Mouse (Mus musculus) thymus, postnatal 10 days (tissue): ENCODE results near the gene Dnase2b.

ENCODE experiments used
- DNase-seq, 2 experiments: peaks; one replicate each; pipeline ENCODE4 v3.0.0; 2021; ENCODE audit warnings: low spot score in 2 of 2

The Dnase2b gene

DNA sequence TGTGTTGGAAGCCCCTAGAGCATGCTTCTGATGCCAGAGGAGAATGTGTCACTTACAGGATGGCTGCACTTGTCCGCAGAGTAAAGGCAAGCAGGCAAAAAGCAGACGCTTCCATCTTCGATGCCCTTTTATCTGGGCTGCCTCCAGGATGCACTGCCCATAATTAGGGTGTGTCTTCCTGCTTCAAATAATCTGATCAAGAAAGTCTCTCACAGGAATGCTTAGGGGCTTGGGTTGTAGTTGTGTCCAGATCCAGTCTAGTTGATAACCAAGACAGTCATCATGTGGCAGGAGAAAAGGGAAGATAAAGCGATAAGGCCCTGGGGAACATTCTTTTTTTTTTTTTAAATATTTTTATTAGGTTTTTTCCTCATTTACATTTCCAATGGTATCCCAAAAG is at the start of gene Dnase2b:
TSS of gene Dnase2b (minus strand) at position 101 of the 400 bp plus-strand sequence.
- DNase-seq, result no peak

DNA sequence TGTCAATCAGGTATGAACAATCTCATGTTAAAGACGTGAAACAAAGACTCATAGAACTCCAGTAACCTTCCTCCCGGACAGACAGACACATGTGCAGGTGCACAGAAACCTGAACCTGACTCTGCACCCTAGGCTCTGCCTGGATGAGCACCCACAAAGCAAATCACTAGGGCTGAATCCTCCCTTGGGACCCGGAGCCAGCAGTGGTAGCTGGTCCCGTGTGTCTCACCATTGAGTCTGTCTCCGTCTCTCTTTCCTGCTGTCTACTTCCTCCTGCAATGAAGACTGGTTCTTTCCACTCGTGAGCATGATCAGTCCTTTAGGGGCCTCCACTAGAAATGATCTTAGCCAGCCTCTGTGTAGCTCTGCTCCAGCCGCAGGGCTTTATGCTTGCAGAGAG is 46.5 kb upstream of the Dnase2b start:
- no peak for DNase-seq

DNA sequence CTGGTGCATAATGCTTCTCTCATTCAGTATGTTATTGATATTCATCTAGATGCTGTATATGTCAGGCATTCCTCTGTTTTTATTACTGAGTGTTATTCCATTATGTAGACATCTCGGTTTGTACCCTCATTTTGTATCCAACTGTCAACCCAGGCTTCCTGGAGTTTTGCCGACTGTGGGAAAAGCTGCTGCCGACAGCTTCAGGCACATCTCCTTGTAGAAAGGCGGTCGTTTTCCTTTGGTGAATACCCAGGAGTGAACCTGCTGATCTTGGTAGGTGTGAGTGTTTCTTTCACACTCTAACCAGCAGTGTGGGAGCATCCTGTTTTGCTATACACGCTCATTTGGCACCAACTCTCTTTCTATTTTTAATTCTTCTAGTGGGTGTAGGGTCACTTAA is 45.6 kb upstream of the Dnase2b start:
- DNase-seq, result no peak

DNA sequence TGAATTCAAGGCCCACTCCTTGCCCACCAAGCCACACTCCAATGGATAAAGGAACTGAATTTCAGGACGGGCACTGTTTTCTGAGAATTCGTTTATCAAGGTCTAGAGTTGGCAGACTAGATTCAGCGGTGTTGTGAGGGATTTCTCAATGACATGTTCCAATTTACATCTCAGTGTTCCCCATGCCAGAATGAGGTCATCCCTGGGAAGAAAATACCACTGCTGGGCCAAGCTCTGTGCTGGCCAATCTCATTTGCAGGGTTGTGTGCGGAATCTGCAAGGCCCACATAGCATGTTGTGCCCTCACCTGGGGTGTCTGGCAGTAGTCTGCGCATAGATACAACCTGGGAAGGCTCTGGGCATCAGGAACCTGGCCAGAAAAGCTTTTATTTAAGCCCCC is 43.9 kb upstream of the Dnase2b start:
- no peak for DNase-seq

DNA sequence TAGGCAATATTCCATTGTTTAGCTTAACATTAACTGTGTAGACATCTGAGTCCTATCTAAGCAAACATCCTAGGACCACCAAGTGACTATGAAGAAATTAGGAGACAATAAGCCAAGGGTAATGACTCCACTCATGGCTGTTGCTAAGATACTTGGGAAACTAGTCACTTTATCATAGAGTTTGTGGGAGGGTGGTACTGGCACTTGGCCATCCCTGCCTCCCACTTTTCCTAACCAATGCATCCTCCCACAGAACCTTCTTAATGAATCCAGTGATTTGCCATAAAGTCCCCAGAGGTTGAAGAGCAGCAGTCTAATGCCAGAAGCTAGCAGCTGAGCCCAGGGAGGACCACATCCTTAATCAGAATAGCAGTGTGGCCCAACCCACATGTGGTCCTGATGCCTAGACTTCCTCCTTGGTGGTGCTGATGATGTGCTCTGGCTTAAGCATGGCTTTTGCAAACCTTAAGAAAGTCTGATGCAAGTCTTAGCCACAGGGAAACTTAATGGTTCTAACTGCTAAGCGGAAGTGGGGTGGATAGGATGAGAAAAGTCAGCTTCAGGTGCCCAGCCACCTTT is 42.8 kb upstream of the Dnase2b start:
- DNase-seq, result no peak

DNA sequence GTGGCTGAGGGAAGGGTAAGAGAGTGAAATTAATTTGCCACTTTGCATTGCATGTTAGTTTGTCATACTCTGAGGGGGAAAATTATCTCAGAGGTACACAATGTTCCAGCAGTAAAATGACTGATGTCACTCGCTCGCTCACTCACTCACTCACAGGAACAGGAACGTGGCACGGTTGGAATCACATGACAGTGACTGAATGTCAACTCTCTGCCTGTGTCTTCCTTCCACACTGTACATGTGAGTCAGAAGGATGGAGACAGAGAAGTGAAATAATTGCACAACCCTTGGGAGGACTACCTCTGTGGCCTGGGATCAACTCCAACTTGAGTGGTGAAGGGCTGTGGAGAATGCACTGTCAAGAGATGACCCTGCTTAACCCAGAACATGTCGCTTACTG is 42.0 kb upstream of the Dnase2b start:
- no peak for DNase-seq

DNA sequence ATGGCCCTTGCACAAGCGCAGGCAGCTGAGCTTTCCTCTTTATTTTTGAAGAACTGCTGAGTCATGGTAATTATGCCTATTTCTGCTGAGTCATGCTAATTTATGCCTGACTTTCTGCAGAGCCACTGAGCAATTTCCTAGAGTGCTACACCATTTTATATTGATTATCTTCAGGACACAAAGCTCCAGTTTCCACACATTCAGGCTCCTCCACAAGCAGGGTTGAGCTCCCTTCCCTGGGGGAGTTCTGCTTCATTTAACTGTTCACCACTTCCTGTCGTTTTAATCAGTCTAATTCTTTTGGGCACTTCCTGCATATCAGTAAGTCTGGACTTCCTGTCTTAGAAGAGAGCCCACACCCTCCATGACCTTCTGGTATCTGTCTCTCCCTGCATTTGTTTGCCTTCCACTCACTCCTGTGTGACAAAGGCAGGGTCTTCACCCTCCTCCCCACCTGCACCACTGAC is 39.7 kb upstream of the Dnase2b start:
- DNase-seq, result no peak

DNA sequence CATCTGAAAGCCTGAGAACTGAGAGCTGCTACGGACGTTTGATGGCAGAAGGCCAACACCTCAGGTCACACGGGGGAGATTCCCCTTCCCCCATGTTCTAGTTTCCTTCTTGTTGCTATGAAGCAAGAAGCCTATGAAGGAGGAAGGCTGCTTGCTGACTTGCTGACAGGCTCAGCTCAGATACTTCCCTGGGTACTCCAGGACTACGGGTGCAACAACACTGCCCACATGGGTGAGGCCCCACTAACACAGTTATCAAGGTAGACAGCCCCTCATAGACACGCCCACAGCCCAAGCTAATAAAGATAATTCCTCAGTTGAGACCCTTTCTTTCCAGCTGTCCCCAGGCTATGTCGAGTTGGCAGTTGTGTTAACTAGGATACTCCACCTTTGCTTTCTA is 38.3 kb upstream of the Dnase2b start:
- DNase-seq, result no peak

DNA sequence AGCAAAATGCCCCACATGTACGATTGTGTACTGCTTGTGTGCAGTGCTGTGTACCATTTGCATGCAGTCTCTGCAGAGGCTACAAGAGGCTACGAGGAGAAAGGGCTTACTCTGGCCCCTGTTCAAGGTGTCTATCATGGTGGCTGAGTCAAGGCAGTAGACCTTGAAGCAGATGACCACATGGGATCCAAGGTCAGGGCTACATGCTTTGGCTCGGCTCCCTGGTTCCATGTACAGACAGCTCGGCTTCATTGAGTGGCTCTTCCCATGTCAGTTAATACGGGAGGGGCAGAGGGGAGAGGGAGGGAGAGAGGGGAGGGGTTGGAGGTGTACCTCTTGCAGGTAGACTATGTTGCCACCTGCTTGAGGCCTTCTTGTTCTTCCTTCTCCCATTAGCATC is 37.0 kb upstream of the Dnase2b start:
- no peak for DNase-seq

DNA sequence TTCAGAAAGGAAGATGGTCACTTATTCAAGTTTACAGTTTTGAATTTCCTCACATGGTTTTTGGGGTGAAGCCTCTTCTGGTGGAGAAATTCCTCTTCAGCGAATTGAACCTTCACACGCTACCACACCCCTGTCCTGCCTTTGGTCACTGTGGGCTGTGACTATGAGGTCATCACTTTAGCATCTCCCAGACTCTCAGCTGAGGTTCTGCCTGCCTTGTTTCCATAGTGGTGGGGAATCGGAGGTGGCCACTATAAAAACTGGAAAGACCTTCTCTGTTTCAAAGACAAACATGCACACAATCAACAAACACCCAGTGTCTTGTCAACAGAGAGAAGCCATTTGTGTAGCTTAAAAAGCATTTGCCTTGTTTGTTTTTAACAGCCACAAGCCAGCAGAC is 35.8 kb upstream of the Dnase2b start, which contains the start of gene 4930503B20Rik:
TSS of gene 4930503B20Rik (minus strand) at position 101 of the 400 bp plus-strand sequence.
- no peak for DNase-seq

DNA sequence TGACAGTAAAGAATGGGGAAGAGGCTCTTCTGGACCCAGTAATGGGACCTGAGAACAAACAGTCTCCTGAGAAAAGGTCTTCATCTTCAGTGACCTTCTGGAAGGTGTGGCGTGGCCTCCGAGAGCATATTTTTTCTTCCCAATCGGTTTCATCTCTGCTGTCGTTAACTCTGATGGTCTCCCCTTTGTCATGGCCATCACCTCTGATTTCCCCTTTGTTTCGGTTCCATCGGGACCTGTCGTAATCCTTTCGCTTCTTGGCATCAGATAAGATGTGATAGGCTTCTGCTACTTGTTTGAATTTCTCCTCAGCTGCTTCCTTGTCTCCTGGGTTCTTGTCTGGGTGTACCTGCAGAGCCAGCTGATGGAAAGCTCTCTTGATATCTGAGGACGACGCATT is 35.3 kb upstream of the Dnase2b start:
- DNase-seq, result no peak

DNA sequence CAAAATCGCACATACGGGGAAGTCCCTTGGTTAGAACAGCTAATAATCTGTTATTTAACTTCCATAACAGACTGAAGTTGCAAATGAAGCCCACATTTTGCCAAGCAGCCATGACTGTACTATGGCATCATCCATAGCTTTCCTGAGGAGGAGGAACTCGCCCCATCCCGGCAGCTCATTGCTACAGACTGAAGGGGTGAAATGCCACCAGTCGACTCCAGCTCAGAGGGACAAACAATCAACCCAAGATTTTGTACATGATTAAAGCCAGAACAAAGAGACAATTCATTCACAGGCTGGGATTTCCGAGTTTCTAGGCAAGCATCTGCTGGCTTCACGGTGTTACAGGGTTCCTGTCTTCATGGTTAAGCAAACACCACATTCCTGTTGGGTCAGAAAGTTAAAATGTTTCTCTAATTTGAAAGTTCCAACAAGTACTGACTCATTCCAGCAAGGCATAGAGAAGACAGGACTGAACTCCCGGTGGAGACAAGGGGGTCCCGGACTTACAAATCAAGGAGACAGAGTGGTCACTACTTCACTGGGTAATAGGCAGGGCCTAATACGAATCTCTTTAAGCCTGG is 34.0 kb upstream of the Dnase2b start:
- no peak for DNase-seq

DNA sequence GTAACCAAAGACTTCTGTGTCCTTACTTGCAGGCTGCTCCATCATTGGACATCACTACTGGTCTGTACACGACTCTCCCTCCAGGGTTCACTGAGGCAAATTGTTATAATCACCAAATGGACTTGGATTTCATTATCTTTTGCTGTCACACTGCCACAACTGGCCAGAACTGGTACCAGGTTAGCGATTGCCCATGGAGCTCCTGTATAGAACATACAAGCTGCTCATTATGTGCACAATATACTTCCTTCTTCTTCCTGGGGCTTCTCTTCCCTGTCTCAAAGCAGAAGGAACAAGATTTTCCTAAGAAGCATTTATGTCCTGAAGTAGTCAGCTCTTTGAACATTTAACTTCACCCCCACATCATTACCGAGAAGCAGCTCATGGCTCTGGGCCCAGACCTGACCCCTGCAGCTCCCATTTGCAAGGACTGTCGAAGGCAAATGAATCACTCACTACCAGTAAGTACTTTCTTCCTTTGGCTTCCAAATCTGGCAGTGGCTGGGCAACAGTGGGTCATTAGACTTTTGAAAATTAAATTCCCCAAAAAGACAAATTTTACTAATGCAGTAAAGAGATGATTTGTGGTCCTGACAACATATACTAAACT is 26.5 kb upstream of the Dnase2b start:
- DNase-seq, result no peak

DNA sequence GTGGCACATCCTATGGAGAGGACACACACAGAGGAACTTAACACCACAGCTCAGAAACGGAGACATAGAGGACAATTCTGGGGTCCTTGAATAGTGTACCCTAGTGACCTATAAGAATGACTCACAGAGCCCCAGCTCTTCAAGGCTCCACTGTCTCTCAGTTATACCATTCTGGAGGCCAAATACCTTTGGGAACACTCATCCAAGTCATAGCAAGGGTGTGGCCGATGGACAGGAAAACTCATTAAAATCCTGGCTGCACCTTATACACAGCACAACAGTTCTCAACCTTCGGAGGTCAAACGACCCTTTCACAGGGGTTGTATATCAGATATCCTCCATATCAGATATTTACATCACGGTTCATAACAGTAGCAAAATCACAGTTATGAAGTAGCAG is 17.1 kb upstream of the Dnase2b start:
- DNase-seq, result no peak

DNA sequence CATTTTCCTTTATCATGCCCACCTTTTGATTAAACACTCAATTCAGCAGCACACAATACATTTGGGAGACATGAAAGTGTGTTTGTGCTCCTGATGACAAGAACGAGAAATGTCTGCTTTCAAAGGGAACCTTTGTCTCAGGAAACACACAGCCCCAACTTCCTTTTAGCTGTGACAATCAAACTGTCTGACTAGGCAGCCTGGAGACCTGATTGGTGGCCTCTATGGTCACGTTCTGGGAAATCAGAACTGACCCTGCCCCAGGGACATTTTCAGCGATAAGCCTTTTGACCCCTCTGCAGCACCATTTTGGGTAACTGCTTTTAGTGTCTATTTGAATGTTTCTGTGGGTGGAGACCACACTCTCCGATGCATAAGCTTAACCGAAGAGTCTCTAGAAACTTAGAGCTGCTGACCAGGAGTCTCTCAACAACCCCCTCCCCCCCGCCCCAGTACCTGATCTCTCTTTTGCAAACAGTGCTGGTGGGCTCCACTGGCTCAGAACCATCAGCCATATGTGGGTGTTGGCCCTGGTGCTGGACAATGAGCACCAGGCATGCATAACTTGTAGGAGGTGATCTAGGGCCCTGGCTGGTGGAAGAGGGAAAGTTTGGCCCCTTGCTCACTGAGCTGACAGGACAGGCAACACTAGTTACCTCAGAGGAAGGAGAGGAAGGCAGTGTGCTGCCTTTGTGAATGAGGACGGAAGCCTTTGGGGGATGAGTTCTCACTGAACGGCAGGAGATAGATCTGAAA is 13.0 kb upstream of the Dnase2b start:
- no peak for DNase-seq

DNA sequence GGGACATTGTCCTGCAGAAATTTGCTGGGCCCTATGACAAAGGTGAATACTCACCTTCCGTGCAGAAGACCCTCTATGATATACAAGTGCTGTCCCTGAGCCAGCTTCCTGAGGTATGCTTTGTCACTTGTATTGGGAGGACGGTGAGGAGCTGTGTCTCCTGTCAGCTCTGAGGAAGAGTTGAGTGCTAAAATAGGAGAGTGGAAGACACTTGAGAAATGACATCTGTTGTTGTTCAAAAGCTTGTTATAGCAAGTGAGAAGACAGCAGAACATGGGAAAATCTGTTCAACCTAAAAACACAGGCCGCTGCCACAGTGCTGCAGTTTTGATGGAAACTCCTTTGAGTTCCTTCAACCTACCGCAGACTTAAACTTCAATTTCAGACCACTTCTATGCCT is 10.4 kb upstream of the Dnase2b start:
- no peak for DNase-seq

DNA sequence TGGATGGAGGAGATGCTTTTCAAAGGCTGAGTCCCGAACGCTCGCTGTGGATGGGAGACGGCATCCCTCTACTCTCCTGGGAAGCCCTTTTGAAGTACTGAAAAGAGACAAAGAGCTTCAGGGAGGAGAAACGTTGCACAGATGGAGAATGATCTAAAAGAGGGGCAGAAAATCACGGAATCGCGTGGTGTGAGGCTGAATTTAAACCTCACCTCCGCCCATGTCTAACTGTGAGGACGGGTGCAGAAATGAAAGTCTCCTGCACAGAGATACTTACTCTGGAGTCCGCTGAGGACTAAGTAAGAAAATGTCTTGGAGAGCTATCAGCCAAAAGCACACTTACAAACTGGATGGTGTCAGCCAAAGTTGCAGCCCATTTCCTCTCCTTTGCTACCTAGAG is 6.6 kb upstream of the Dnase2b start:
- no peak for DNase-seq

DNA sequence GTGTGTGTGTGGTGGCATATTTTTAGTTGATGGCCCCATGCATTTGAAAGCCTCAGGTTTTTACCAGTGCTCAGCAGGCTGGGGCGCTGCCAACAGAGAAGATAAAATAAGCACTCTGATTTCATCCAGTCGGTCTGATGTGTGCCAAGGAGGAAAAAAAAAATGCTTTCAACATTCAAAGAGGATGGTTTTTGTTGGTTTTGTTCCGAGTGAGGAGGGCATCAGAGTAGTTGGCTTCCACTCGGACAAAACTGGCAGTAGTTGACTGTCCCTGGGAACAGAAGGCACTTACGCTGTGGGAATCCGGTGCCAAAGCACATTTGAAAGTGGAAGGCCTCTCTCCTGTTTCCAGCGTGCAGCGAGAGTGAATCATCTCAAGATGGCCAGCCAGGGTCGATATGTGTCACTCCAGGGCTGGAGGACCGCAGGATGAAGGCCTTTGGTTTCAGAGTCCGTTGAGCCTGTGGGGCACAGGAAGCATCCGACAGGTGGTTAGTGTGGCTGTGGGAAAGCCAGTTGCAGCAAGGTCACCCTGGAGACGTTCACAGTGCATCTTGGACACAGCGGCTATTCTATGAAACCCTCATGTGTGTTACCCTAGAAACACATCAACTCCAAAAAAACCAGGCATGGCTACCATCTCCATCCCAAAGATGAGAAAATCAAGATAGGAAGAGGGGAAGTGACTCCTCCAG is 5.3 kb upstream of the Dnase2b start:
- no peak for DNase-seq

DNA sequence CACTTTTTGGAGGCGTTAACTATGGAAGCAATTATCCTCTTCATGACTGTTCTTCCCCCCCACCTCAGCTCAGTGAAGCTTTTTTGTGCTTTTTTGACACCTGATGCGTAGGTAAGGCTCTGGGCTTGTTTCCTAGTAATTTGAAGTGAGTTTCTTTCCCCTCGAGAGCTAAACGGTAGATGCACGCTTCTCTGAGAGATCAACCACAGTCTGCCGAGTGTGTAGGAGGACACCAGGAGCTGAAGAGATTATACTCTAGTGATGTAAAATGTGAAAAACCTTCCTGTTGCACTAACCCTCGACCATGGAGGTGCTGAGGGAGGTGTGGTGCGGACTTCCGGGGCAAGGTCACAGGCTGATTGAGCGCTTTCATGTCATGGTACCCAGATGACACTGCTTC is 4.7 kb upstream of the Dnase2b start:
- DNase-seq, result no peak

DNA sequence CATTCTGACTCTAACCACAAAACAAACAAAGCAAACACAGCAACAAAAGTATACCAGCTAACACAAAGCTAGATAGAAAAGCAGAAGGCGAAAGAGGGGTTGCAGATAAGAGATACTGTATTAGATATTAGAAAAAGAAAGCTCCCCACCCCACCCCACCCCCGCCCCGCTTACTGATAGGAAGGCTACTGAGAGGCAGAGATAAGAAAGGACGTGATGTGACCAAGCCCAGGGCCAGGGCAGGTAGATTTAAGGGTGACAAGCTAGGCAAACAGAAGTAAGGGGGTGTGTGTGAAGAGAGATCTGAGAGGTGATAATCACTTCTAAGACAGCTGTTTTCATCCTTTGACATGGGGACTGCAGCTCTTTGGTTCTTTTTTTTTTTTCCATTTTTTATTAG is 3.0 kb upstream of the Dnase2b start:
- DNase-seq, result no peak

DNA sequence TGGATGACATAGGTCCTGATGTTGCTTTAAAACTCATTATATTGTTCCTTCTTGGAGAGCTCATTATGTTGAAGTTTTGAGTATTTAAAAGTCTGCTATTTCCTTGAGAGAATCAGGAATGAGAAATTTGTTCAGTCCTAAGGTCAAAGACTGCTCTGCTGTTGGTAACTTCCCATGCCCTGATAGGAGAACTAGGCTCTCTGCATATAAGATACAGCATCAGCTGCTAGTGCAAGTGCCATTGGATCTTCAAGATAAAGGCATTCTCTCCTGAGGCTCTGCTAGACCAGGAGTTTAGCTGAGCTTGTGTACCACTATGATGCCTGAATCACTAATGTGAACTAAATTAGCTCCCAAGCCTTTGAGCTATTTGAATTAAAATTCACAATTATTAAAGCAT is 2.5 kb upstream of the Dnase2b start:
- no peak for DNase-seq
